Mouse (Mus musculus): ENCODE data around the gene Nme9.

- TF ChIP-seq CTCF (IDR thresholded peaks at IDR 0.05) (no peak), EP300 (IDR thresholded peaks at IDR 0.05; ENCODE audit: insufficient read depth, low read depth, low read length) (no peak)
Measured at GRCm38 (mm10) chr9:99409280-99409679, 42.0 kb upstream of the Nme9 start.

Measured in heart, adult 2 months (tissue).